Mouse (Mus musculus) liver, adult 2 months (tissue): Measurements from ENCODE around the gene Asb18. TPM values are rescaled to one million over a fixed set of nuclear protein-coding genes. Genes with fewer than 3 reads are reported as not detected.

Source experiments
- DNase-seq: peaks from one replicate; pipeline ENCODE4 v3.0.0-alpha.2; 2011; ENCODE audit warnings: low read depth, low spot score; ENCODE audit errors: extremely low read depth
- H3K27ac ChIP-seq: fragments of 200-500 bp; replicated peaks from 2 replicates; pipeline ENCODE4 v1.5.1; 2012; ENCODE audit warnings: low read depth, mild to moderate bottlenecking, control low read depth, inconsistent platforms, low read length; ENCODE audit not compliant: insufficient read depth
- H3K27me3 ChIP-seq: fragments of 200-500 bp; 2 replicates; pipeline ENCODE4 v1.6.1; 2012; ENCODE audit warnings: mild to moderate bottlenecking, moderate library complexity, low read length, inconsistent platforms; ENCODE audit not compliant: control insufficient read depth, insufficient read depth
- H3K36me3 ChIP-seq: fragments of 200-500 bp; 2 replicates; pipeline ENCODE4 v1.6.1; 2012; ENCODE audit warnings: low read length, inconsistent platforms; ENCODE audit not compliant: control insufficient read depth, insufficient read depth
- H3K4me1 ChIP-seq: fragments of 200-500 bp; 2 replicates; pipeline ENCODE4 v1.6.1; 2011; ENCODE audit warnings: low read length; ENCODE audit not compliant: control insufficient read depth, insufficient read depth
- H3K4me3 ChIP-seq: fragments of 200-500 bp; 2 replicates; pipeline ENCODE4 v1.5.1; 2011; ENCODE audit warnings: low read depth, mild to moderate bottlenecking, control low read depth, low read length, moderate library complexity; ENCODE audit not compliant: insufficient read depth
- H3K79me2 ChIP-seq: fragments of 200-500 bp; 2 replicates; pipeline ENCODE4 v1.6.1; 2012; ENCODE audit warnings: inconsistent platforms, mild to moderate bottlenecking, low read length, moderate library complexity; ENCODE audit not compliant: control insufficient read depth, insufficient read depth
- H3K9ac ChIP-seq: fragments of 200-500 bp; 2 replicates; pipeline ENCODE4 v1.6.1; 2012; ENCODE audit warnings: low read depth, mild to moderate bottlenecking, control low read depth, inconsistent platforms, low read length
- CTCF ChIP-seq: fragments of 200-500 bp; IDR thresholded peaks from 2 replicates; pipeline ENCODE4 v1.5.1; 2011; ENCODE audit warnings: low read depth, low read length, control low read depth
- POLR2A ChIP-seq: fragments of 200-500 bp; IDR thresholded peaks from 2 replicates; pipeline ENCODE4 v1.6.1; 2011; ENCODE audit warnings: low read length, control low read depth; ENCODE audit not compliant: insufficient read depth; ENCODE audit errors: extremely low read depth
- WGBS: fragments of 180-500 bp; shearing (Covaris S2); methylation state at CpG from one replicate; pipeline ENCODE4 v1.1.7; 2018; 5-methylcytosine and 5-hydroxymethylcytosine counted together
- polyA plus RNA-seq: library from polyadenylated mRNA; depleted of rRNA; stranded (reverse); fragments of >200 nt; gene quantifications from 2 replicates; pipeline ENCODE4 v1.2.3, GENCODE M21; 2012
- total RNA-seq: library from RNA; depleted of rRNA; stranded (reverse); fragments of >200 nt; gene quantifications from 2 replicates; pipeline ENCODE4 v1.2.3, GENCODE M21; 2014

The Asb18 gene
- total and polyA plus RNA-seq, 2 experiments = not detected

- no peak for TF ChIP-seq POLR2A
- TF ChIP-seq CTCF = no peak
- H3K36me3 ChIP-seq = no peaks in the 10 kb centered on the region
- H3K27me3 ChIP-seq = peaks cover 43% of the 10 kb centered on the region
- DNase-seq = no peak
- WGBS = 4% methylated on average over 36 of the region's 36 CpGs
- H3K4me3 ChIP-seq = no peak overlapping the region
- H3K27ac ChIP-seq = no peak overlapping the region
- H3K4me1 ChIP-seq = no peaks in the 10 kb centered on the region
- no peak overlapping the region for H3K9ac ChIP-seq
- H3K79me2 ChIP-seq = no peaks in the 10 kb centered on the region
These were observed 87.3 kb downstream of the Asb18 start for GRCm38 (mm10) chr1:89927061-89927661.

- H3K4me3 ChIP-seq = no peak overlapping the region
- no peak overlapping the region for H3K27ac ChIP-seq
- 20% methylated on average over 9 of the region's 9 CpGs for WGBS
- H3K9ac ChIP-seq = no peak overlapping the region
- H3K27me3 ChIP-seq = peaks cover 38% of the 10 kb centered on the region
- DNase-seq = no peak
- no peaks in the 10 kb centered on the region for H3K79me2 ChIP-seq
- no peaks in the 10 kb centered on the region for H3K36me3 ChIP-seq
- H3K4me1 ChIP-seq = no peaks in the 10 kb centered on the region
- no peak for TF ChIP-seq POLR2A
- TF ChIP-seq CTCF = no peak
These were observed 87.8 kb downstream of the Asb18 start for GRCm38 (mm10) chr1:89926583-89927060.

- H3K27ac ChIP-seq = no peak overlapping the region
- no peak overlapping the region for H3K4me3 ChIP-seq
- H3K79me2 ChIP-seq = no peaks in the 10 kb centered on the region
- no peaks in the 10 kb centered on the region for H3K4me1 ChIP-seq
- no peak for TF ChIP-seq POLR2A
- no peak for TF ChIP-seq CTCF
- DNase-seq = no peak
- no peak overlapping the region for H3K9ac ChIP-seq
- 53% methylated on average over 12 of the region's 12 CpGs for WGBS
- peaks cover 29% of the 10 kb centered on the region for H3K27me3 ChIP-seq
- no peaks in the 10 kb centered on the region for H3K36me3 ChIP-seq
These were observed 88.8 kb downstream of the Asb18 start for GRCm38 (mm10) chr1:89925501-89926190.

GRCm38 (mm10) chr1:89923642-89924020, 90.8 kb downstream of the Asb18 start:
- H3K4me1 ChIP-seq = peaks cover 7% of the 10 kb centered on the region
- DNase-seq = no peak
- H3K27ac ChIP-seq = no peak overlapping the region
- no peak overlapping the region for H3K4me3 ChIP-seq
- H3K27me3 ChIP-seq = peaks cover 17% of the 10 kb centered on the region
- H3K36me3 ChIP-seq = no peaks in the 10 kb centered on the region
- no peak overlapping the region for H3K9ac ChIP-seq
- no peaks in the 10 kb centered on the region for H3K79me2 ChIP-seq
- TF ChIP-seq POLR2A (no peak), CTCF (no peak)
- 17% methylated on average over 14 of the region's 14 CpGs for WGBS

GRCm38 (mm10) chr1:89922883-89923641, 91.4 kb downstream of the Asb18 start:
- Histone ChIP-seq H3K27me3 (peaks cover 17% of the 10 kb centered on the region), H3K9ac (no peak overlapping the region), H3K79me2 (no peaks in the 10 kb centered on the region), H3K36me3 (no peaks in the 10 kb centered on the region), H3K4me1 (peaks cover 7% of the 10 kb centered on the region), H3K27ac (no peak overlapping the region), H3K4me3 (no peak overlapping the region)
- DNase-seq = no peak
- TF ChIP-seq CTCF (no peak), POLR2A (no peak)
- WGBS = 6% methylated on average over 40 of the region's 41 CpGs

GRCm38 (mm10) chr1:89922282-89922681, 92.2 kb downstream of the Asb18 start:
- H3K4me1 ChIP-seq = peaks cover 7% of the 10 kb centered on the region
- no peak for DNase-seq
- no peak overlapping the region for H3K9ac ChIP-seq
- H3K4me3 ChIP-seq = no peak overlapping the region
- peaks cover 16% of the 10 kb centered on the region for H3K27me3 ChIP-seq
- no peaks in the 10 kb centered on the region for H3K79me2 ChIP-seq
- no peak overlapping the region for H3K27ac ChIP-seq
- no peaks in the 10 kb centered on the region for H3K36me3 ChIP-seq
- TF ChIP-seq POLR2A (no peak), CTCF (no peak)
- WGBS = 9% methylated on average over 7 of the region's 7 CpGs
